Mouse (Mus musculus): Measurements from ENCODE around the gene Golim4.

Golim4 gene

GRCm38 (mm10) chr3:75954185-75954584 lies 2.6 kb downstream of the Golim4 start:
- Histone ChIP-seq H3K4me3 (replicated peaks; ENCODE audit: low read length) (no peak overlapping the region), H3K9me3 (ENCODE audit: low read length) (no peaks in the 10 kb centered on the region), H3K36me3 (ENCODE audit: insufficient read depth, low read length) (no peaks in the 10 kb centered on the region), H3K27me3 (ENCODE audit: insufficient read depth, low read length) (peaks cover 37% of the 10 kb centered on the region), H3K4me1 (replicated peaks; ENCODE audit: low read depth, low read length) (peaks cover 10% of the 10 kb centered on the region; the same call in 1 of the 2 replicates)
- no peak for TF ChIP-seq POU5F1 (IDR thresholded peaks at IDR 0.05; ENCODE audit: borderline replicate concordance, low read length)
- no peak for TF ChIP-seq CTCF (conservative IDR thresholded peaks at IDR 0.05; ENCODE audit: low read length)
- no peak for TF ChIP-seq NANOG (IDR thresholded peaks at IDR 0.05; ENCODE audit: borderline replicate concordance, low read length)

- no peak overlapping the region for H3K4me3 ChIP-seq (replicated peaks; ENCODE audit: low read length)
- H3K9me3 ChIP-seq (ENCODE audit: low read length) = no peaks in the 10 kb centered on the region
- H3K27me3 ChIP-seq (ENCODE audit: insufficient read depth, low read length) = peaks cover 29% of the 10 kb centered on the region
- H3K36me3 ChIP-seq (ENCODE audit: insufficient read depth, low read length) = no peaks in the 10 kb centered on the region
- H3K4me1 ChIP-seq (replicated peaks; ENCODE audit: low read depth, low read length) = peaks cover 10% of the 10 kb centered on the region; the same call in 1 of the 2 replicates
- TF ChIP-seq POU5F1 (IDR thresholded peaks at IDR 0.05; ENCODE audit: borderline replicate concordance, low read length) = no peak
Measured at GRCm38 (mm10) chr3:75952328-75953060, 4.3 kb downstream of the Golim4 start.

- Histone ChIP-seq H3K4me3 (replicated peaks; ENCODE audit: low read length) (no peak overlapping the region), H3K4me1 (replicated peaks; ENCODE audit: low read depth, low read length) (peaks cover 4% of the 10 kb centered on the region; the same call in 1 of the 2 replicates), H3K36me3 (ENCODE audit: insufficient read depth, low read length) (no peaks in the 10 kb centered on the region), H3K9me3 (ENCODE audit: low read length) (no peaks in the 10 kb centered on the region), H3K27me3 (ENCODE audit: insufficient read depth, low read length) (peaks cover 14% of the 10 kb centered on the region)
- TF ChIP-seq POU5F1 (IDR thresholded peaks at IDR 0.05; ENCODE audit: borderline replicate concordance, low read length) (no peak), CTCF (conservative IDR thresholded peaks at IDR 0.05; ENCODE audit: low read length) (no peak), NANOG (IDR thresholded peaks at IDR 0.05; ENCODE audit: borderline replicate concordance, low read length) (no peak)
Measured at GRCm38 (mm10) chr3:75950897-75951296, 5.9 kb downstream of the Golim4 start.

- no peak overlapping the region for H3K4me3 ChIP-seq (replicated peaks; ENCODE audit: low read length)
- peaks cover 2% of the 10 kb centered on the region; the same call in 1 of the 2 replicates for H3K27me3 ChIP-seq (ENCODE audit: insufficient read depth, low read length)
- H3K9me3 ChIP-seq (ENCODE audit: low read length) = no peaks in the 10 kb centered on the region
- H3K4me1 ChIP-seq (replicated peaks; ENCODE audit: low read depth, low read length) = no peaks in the 10 kb centered on the region
- H3K36me3 ChIP-seq (ENCODE audit: insufficient read depth, low read length) = no peaks in the 10 kb centered on the region
- TF ChIP-seq POU5F1 (IDR thresholded peaks at IDR 0.05; ENCODE audit: borderline replicate concordance, low read length) = no peak
- TF ChIP-seq NANOG (IDR thresholded peaks at IDR 0.05; ENCODE audit: borderline replicate concordance, low read length) = no peak
- no peak for TF ChIP-seq CTCF (conservative IDR thresholded peaks at IDR 0.05; ENCODE audit: low read length)
Measured at GRCm38 (mm10) chr3:75949358-75949757, 7.4 kb downstream of the Golim4 start.

- Histone ChIP-seq H3K4me1 (replicated peaks; ENCODE audit: low read depth, low read length) (no peaks in the 10 kb centered on the region), H3K4me3 (replicated peaks; ENCODE audit: low read length) (no peak overlapping the region), H3K27me3 (ENCODE audit: insufficient read depth, low read length) (no peaks in the 10 kb centered on the region; the same call in 1 of the 2 replicates), H3K9me3 (ENCODE audit: low read length) (no peaks in the 10 kb centered on the region), H3K36me3 (ENCODE audit: insufficient read depth, low read length) (no peaks in the 10 kb centered on the region)
- no peak for TF ChIP-seq POU5F1 (IDR thresholded peaks at IDR 0.05; ENCODE audit: borderline replicate concordance, low read length)
- TF ChIP-seq NANOG (IDR thresholded peaks at IDR 0.05; ENCODE audit: borderline replicate concordance, low read length) = no peak
- no peak for TF ChIP-seq CTCF (conservative IDR thresholded peaks at IDR 0.05; ENCODE audit: low read length)
Measured at GRCm38 (mm10) chr3:75948541-75949095, 8.1 kb downstream of the Golim4 start.

GRCm38 (mm10) chr3:75948003-75948402 lies 8.7 kb downstream of the Golim4 start:
- Histone ChIP-seq H3K27me3 (ENCODE audit: insufficient read depth, low read length) (no peaks in the 10 kb centered on the region), H3K36me3 (ENCODE audit: insufficient read depth, low read length) (no peaks in the 10 kb centered on the region), H3K9me3 (ENCODE audit: low read length) (no peaks in the 10 kb centered on the region), H3K4me1 (replicated peaks; ENCODE audit: low read depth, low read length) (no peaks in the 10 kb centered on the region), H3K4me3 (replicated peaks; ENCODE audit: low read length) (no peak overlapping the region)
- no peak for TF ChIP-seq CTCF (conservative IDR thresholded peaks at IDR 0.05; ENCODE audit: low read length)
- TF ChIP-seq POU5F1 (IDR thresholded peaks at IDR 0.05; ENCODE audit: borderline replicate concordance, low read length) = no peak
- no peak for TF ChIP-seq NANOG (IDR thresholded peaks at IDR 0.05; ENCODE audit: borderline replicate concordance, low read length)

- Histone ChIP-seq H3K9me3 (ENCODE audit: low read length) (peaks cover 12% of the 10 kb centered on the region), H3K36me3 (ENCODE audit: insufficient read depth, low read length) (no peaks in the 10 kb centered on the region), H3K4me1 (replicated peaks; ENCODE audit: low read depth, low read length) (no peaks in the 10 kb centered on the region), H3K4me3 (replicated peaks; ENCODE audit: low read length) (no peak overlapping the region), H3K27me3 (ENCODE audit: insufficient read depth, low read length) (no peaks in the 10 kb centered on the region)
- no peak for TF ChIP-seq POU5F1 (IDR thresholded peaks at IDR 0.05; ENCODE audit: borderline replicate concordance, low read length)
- no peak for TF ChIP-seq NANOG (IDR thresholded peaks at IDR 0.05; ENCODE audit: borderline replicate concordance, low read length)
Measured at GRCm38 (mm10) chr3:75942303-75943060, 14.3 kb downstream of the Golim4 start.

- TF ChIP-seq NANOG (IDR thresholded peaks at IDR 0.05; ENCODE audit: borderline replicate concordance, low read length) (no peak), POU5F1 (IDR thresholded peaks at IDR 0.05; ENCODE audit: borderline replicate concordance, low read length) (no peak), CTCF (conservative IDR thresholded peaks at IDR 0.05; ENCODE audit: low read length) (no peak)
- no peaks in the 10 kb centered on the region for H3K27me3 ChIP-seq (ENCODE audit: insufficient read depth, low read length)
- no peaks in the 10 kb centered on the region for H3K36me3 ChIP-seq (ENCODE audit: insufficient read depth, low read length)
- H3K9me3 ChIP-seq (ENCODE audit: low read length) = peaks cover 12% of the 10 kb centered on the region
- H3K4me3 ChIP-seq (replicated peaks; ENCODE audit: low read length) = no peak overlapping the region
- no peaks in the 10 kb centered on the region for H3K4me1 ChIP-seq (replicated peaks; ENCODE audit: low read depth, low read length)
Measured at GRCm38 (mm10) chr3:75941864-75942263, 14.9 kb downstream of the Golim4 start.

All from E14TG2a.4 (cell line).